Mouse (Mus musculus) intestine, postnatal 0 days (tissue): ENCODE data around the gene Gm36176. TPM values are rescaled to one million over a fixed set of nuclear protein-coding genes. Genes with fewer than 3 reads are reported as not detected.
A peak's percentile ranks its signal among the peaks of the same experiment; 100 is the strongest.

Source experiments
- ATAC-seq: fragments of 200-750 bp; cut with Nextera tagmentation; 2 replicates; pipeline ENCODE4 v1.8.0; 2017; ENCODE audit warnings: mild to moderate bottlenecking, moderate TSS enrichment, moderate library complexity
- H3K27ac ChIP-seq: fragments of 300-500 bp; sonication (generic); 2 replicates; pipeline ENCODE4 v1.5.1; 2014; ENCODE audit warnings: mild to moderate bottlenecking, low read depth, low read length, moderate library complexity
- H3K27me3 ChIP-seq: fragments of 300-500 bp; sonication (generic); replicated peaks from 2 replicates; pipeline ENCODE4 v1.6.1; 2014; ENCODE audit warnings: low read length, mixed read lengths; ENCODE audit not compliant: control insufficient read depth, insufficient read depth
- H3K36me3 ChIP-seq: fragments of 300-500 bp; sonication (generic); 2 replicates; pipeline ENCODE4 v1.6.1; 2014; ENCODE audit warnings: mild to moderate bottlenecking, moderate library complexity; ENCODE audit not compliant: control insufficient read depth, insufficient read depth
- H3K4me1 ChIP-seq: fragments of 300-500 bp; sonication (generic); replicated peaks from 2 replicates; pipeline ENCODE4 v1.6.1; 2014; ENCODE audit warnings: antibody characterized with exemption, low read length, mixed read lengths; ENCODE audit not compliant: control insufficient read depth, insufficient read depth
- H3K4me2 ChIP-seq: fragments of 300-500 bp; sonication (generic); replicated peaks from 2 replicates; pipeline ENCODE4 v1.6.1; 2014; ENCODE audit warnings: low read depth, mild to moderate bottlenecking, moderate library complexity
- H3K4me3 ChIP-seq: fragments of 300-500 bp; sonication (generic); 2 replicates; pipeline ENCODE4 v1.5.1; 2014; ENCODE audit warnings: low read depth, low read length
- H3K9ac ChIP-seq: fragments of 300-500 bp; sonication (generic); 2 replicates; pipeline ENCODE4 v1.6.1; 2014; ENCODE audit warnings: mild to moderate bottlenecking, low read depth, low read length
- H3K9me3 ChIP-seq: fragments of 300-500 bp; sonication (generic); 2 replicates; pipeline ENCODE4 v1.6.1; 2016; ENCODE audit warnings: mixed run types; ENCODE audit not compliant: control insufficient read depth
- CTCF ChIP-seq: sonication (generic); IDR thresholded peaks from 2 replicates; pipeline ENCODE4 v1.5.1; 2016; ENCODE audit warnings: low read depth, mild to moderate bottlenecking, control low read depth, antibody characterized with exemption, moderate library complexity
- WGBS: fragments of 180-500 bp; shearing (Covaris S2); extraction: QIAGEN DNeasy Blood & Tissue Kit; methylation state at CpG from one replicate; pipeline ENCODE4 v1.1.7; 2014; 5-methylcytosine and 5-hydroxymethylcytosine counted together
- polyA plus RNA-seq: library from polyadenylated mRNA; unstranded; fragments of >200 nt; fragmentation: Nextera tagmentation; extraction: Ambion mirVana; gene quantifications from 2 replicates; pipeline ENCODE4 v1.2.1, GENCODE M21; 2015

Gm36176 gene
- polyA plus RNA-seq, 1 experiment from 2014 or later = not detected

GRCm38 (mm10) chr10:77814382-77814781 lies 32.2 kb upstream of the Gm36176 start, which contains the start of gene Gm2696:
Gene Gm2696, plus strand, starts transcription at chr10:77814682.
- H3K27ac ChIP-seq = no peak within 1 kb of the TSS
- H3K27me3 ChIP-seq = no peaks in the 10 kb centered on the region
- H3K4me2 ChIP-seq = no peak within 1 kb of the TSS
- no peak within 1 kb of the TSS for H3K9ac ChIP-seq
- H3K4me1 ChIP-seq = no peaks in the 10 kb centered on the region
- no peaks in the 10 kb centered on the region for H3K36me3 ChIP-seq
- 37% methylated on average over 4 of the region's 4 CpGs for whole genome bisulfite sequencing
- no peak for ATAC-seq
- H3K9me3 ChIP-seq = no peaks in the 10 kb centered on the region
- H3K4me3 ChIP-seq = no peak within 1 kb of the TSS
- no peak for TF ChIP-seq CTCF

- Histone ChIP-seq H3K27ac (no peak overlapping the region), H3K9ac (no peak overlapping the region), H3K27me3 (no peaks in the 10 kb centered on the region), H3K36me3 (no peaks in the 10 kb centered on the region), H3K4me2 (no peak overlapping the region), H3K4me3 (no peak overlapping the region), H3K9me3 (no peaks in the 10 kb centered on the region), H3K4me1 (no peaks in the 10 kb centered on the region)
- ATAC-seq = no peak
- 32% methylated on average over 5 of the region's 5 CpGs for WGBS
- TF ChIP-seq CTCF = peak; percentile 70
These were observed 31.1 kb upstream of the Gm36176 start for GRCm38 (mm10) chr10:77815514-77815913.

- 95% methylated on average over 4 of the region's 4 CpGs for WGBS
- no peak for ATAC-seq
- TF ChIP-seq CTCF = no peak
- Histone ChIP-seq H3K4me1 (no peaks in the 10 kb centered on the region), H3K36me3 (no peaks in the 10 kb centered on the region), H3K27ac (no peak overlapping the region), H3K9ac (no peak overlapping the region), H3K4me2 (no peak overlapping the region), H3K4me3 (no peak overlapping the region), H3K27me3 (no peaks in the 10 kb centered on the region), H3K9me3 (no peaks in the 10 kb centered on the region)
These were observed 28.1 kb upstream of the Gm36176 start for GRCm38 (mm10) chr10:77818523-77818922.

- Histone ChIP-seq H3K4me3 (no peak overlapping the region), H3K36me3 (no peaks in the 10 kb centered on the region), H3K4me1 (no peaks in the 10 kb centered on the region), H3K27ac (no peak overlapping the region), H3K27me3 (no peaks in the 10 kb centered on the region), H3K9ac (no peak overlapping the region), H3K9me3 (no peaks in the 10 kb centered on the region), H3K4me2 (no peak overlapping the region)
- WGBS = 45% methylated on average over 4 of the region's 4 CpGs
- TF ChIP-seq CTCF = no peak
- ATAC-seq = no peak
These were observed 27.4 kb upstream of the Gm36176 start for GRCm38 (mm10) chr10:77819203-77819602.

- H3K36me3 ChIP-seq = no peaks in the 10 kb centered on the region
- no peaks in the 10 kb centered on the region for H3K9me3 ChIP-seq
- no peaks in the 10 kb centered on the region for H3K4me1 ChIP-seq
- TF ChIP-seq CTCF = no peak
- H3K27ac ChIP-seq = no peak within 1 kb of the TSS
- WGBS = 49% methylated on average over 6 of the region's 6 CpGs
- no peak within 1 kb of the TSS for H3K4me3 ChIP-seq
- H3K4me2 ChIP-seq = no peak within 1 kb of the TSS
- no peak within 1 kb of the TSS for H3K9ac ChIP-seq
- no peaks in the 10 kb centered on the region for H3K27me3 ChIP-seq
- ATAC-seq = no peak
These were observed 19.7 kb upstream of the Gm36176 start, which contains the start of gene Krtap10-4 for GRCm38 (mm10) chr10:77826951-77827350. Gene Krtap10-4, minus strand, starts transcription at chr10:77827095.

GRCm38 (mm10) chr10:77835647-77836046 lies 11.0 kb upstream of the Gm36176 start, which contains the start of gene Krtap10-10:
Gene Krtap10-10, plus strand, starts transcription at chr10:77835947.
- Histone ChIP-seq H3K9ac (no peak within 1 kb of the TSS), H3K4me2 (no peak within 1 kb of the TSS), H3K36me3 (no peaks in the 10 kb centered on the region), H3K4me1 (no peaks in the 10 kb centered on the region), H3K27ac (no peak within 1 kb of the TSS), H3K4me3 (no peak within 1 kb of the TSS), H3K27me3 (no peaks in the 10 kb centered on the region), H3K9me3 (no peaks in the 10 kb centered on the region)
- TF ChIP-seq CTCF = no peak
- ATAC-seq = no peak
- WGBS = 69% methylated on average over 9 of the region's 9 CpGs

GRCm38 (mm10) chr10:77839006-77839405 lies 7.6 kb upstream of the Gm36176 start:
- 61% methylated on average over 6 of the region's 6 CpGs for WGBS
- Histone ChIP-seq H3K36me3 (no peaks in the 10 kb centered on the region), H3K9ac (no peak overlapping the region), H3K4me1 (no peaks in the 10 kb centered on the region), H3K27me3 (no peaks in the 10 kb centered on the region), H3K4me2 (no peak overlapping the region), H3K4me3 (no peak overlapping the region), H3K9me3 (peaks cover 8% of the 10 kb centered on the region; the same call in 1 of the 2 replicates), H3K27ac (no peak overlapping the region)
- ATAC-seq = no peak
- no peak for TF ChIP-seq CTCF
